Mouse (Mus musculus) MEL (cell line): ENCODE results near the gene Fgd2. TPM values are rescaled to one million over a fixed set of nuclear protein-coding genes. Genes with fewer than 3 reads are reported as not detected.

Experiments
- DNase-seq: peaks from one replicate; pipeline ENCODE4 v3.0.0; 2011; ENCODE audit warnings: low read depth, low spot score
- H3K27ac ChIP-seq: 2 replicates; pipeline ENCODE4 v1.5.1; 2012; ENCODE audit warnings: low read depth, mild to moderate bottlenecking, control low read depth, low read length, moderate library complexity; ENCODE audit not compliant: control insufficient read depth
- H3K27me3 ChIP-seq, 2 experiments: fragments of 150-350 bp in 1 of 2; sonication (generic) in 1 of 2; 2 replicates each; pipeline ENCODE4 v1.6.1; 2012; ENCODE audit warnings: low read length in 2 of 2, mild to moderate bottlenecking in 2 of 2, improper control_type of control experiment in 1 of 2, moderate library complexity in 1 of 2; ENCODE audit not compliant: insufficient read depth in 2 of 2, control insufficient read depth in 1 of 2
- H3K36me3 ChIP-seq, 2 experiments: 2 replicates each; pipeline ENCODE4 v1.6.1; 2012 to 2014; ENCODE audit warnings: low read length in 2 of 2, improper control_type of control experiment in 1 of 2, inconsistent platforms in 1 of 2, mild to moderate bottlenecking in 1 of 2; ENCODE audit not compliant: insufficient read depth in 2 of 2, control insufficient read depth in 1 of 2
- H3K4me1 ChIP-seq, 2 experiments: fragments of 150-350 bp in 1 of 2; sonication (generic) in 1 of 2; 2 replicates each; pipeline ENCODE4 v1.6.1; 2012; ENCODE audit warnings: low read length in 2 of 2, improper control_type of control experiment in 1 of 2, mild to moderate bottlenecking in 1 of 2; ENCODE audit not compliant: insufficient read depth in 2 of 2, control insufficient read depth in 1 of 2
- H3K4me3 ChIP-seq, 2 experiments: fragments of 150-350 bp in 1 of 2; sonication (generic) in 1 of 2; 2 replicates each; pipeline ENCODE4 v1.5.1; 2012; ENCODE audit warnings: low read depth in 2 of 2, low read length in 2 of 2, mild to moderate bottlenecking in 2 of 2, moderate library complexity in 2 of 2, control low read depth in 1 of 2, improper control_type of control experiment in 1 of 2; ENCODE audit not compliant: control insufficient read depth in 1 of 2, insufficient read depth in 1 of 2
- H3K79me2 ChIP-seq: 2 replicates; pipeline ENCODE4 v1.6.1; 2012; ENCODE audit warnings: mild to moderate bottlenecking, low read length, moderate library complexity; ENCODE audit not compliant: control insufficient read depth, poor library complexity, insufficient read depth
- H3K9ac ChIP-seq: 2 replicates; pipeline ENCODE4 v1.6.1; 2012; ENCODE audit warnings: low read depth, mild to moderate bottlenecking, control low read depth, low read length, moderate library complexity; ENCODE audit not compliant: control insufficient read depth, poor library complexity, severe bottlenecking
- H3K9me3 ChIP-seq: fragments of 150-350 bp; sonication (generic); replicated peaks from 2 replicates; pipeline ENCODE4 v1.6.1; 2012; ENCODE audit warnings: mild to moderate bottlenecking, low read length, improper control_type of control experiment, moderate library complexity; ENCODE audit not compliant: insufficient read depth
- BHLHE40 ChIP-seq: IDR thresholded peaks from 2 replicates; pipeline ENCODE4 v1.6.1; 2012; ENCODE audit warnings: low read depth, mild to moderate bottlenecking, inconsistent platforms, low read length, improper control_type of control experiment, borderline replicate concordance
- CHD1 ChIP-seq: IDR thresholded peaks from 2 replicates; pipeline ENCODE4 v1.6.1; 2012; ENCODE audit warnings: low read depth, mild to moderate bottlenecking, inconsistent platforms, low read length, improper control_type of control experiment
- CTCF ChIP-seq, 3 experiments: IDR thresholded peaks in 2 of 3; conservative IDR thresholded peaks in 1 of 3; 2 replicates each; pipeline ENCODE4 v1.5.1; 2011 to 2012; ENCODE audit warnings: low read length in 3 of 3, low read depth in 2 of 3, mild to moderate bottlenecking in 2 of 3, improper control_type of control experiment in 1 of 3, inconsistent platforms in 1 of 3, mixed read lengths in 1 of 3, moderate library complexity in 1 of 3; ENCODE audit not compliant: control insufficient read depth in 1 of 3, insufficient read depth in 1 of 3, poor library complexity in 1 of 3, severe bottlenecking in 1 of 3
- E2F4 ChIP-seq: IDR thresholded peaks from 2 replicates; pipeline ENCODE4 v1.6.1; 2011; ENCODE audit warnings: low read depth, low read length, improper control_type of control experiment, borderline replicate concordance
- ELF1 ChIP-seq: IDR thresholded peaks from 2 replicates; pipeline ENCODE4 v1.6.1; 2014; ENCODE audit warnings: low read depth, mild to moderate bottlenecking, inconsistent platforms, low read length, improper control_type of control experiment, moderate library complexity
- EP300 ChIP-seq, 2 experiments: IDR thresholded peaks; 2 replicates each; pipeline ENCODE4 v1.6.1; 2011; ENCODE audit warnings: improper control_type of control experiment in 2 of 2, low read length in 2 of 2, low read depth in 1 of 2, mild to moderate bottlenecking in 1 of 2
- ETS1 ChIP-seq: IDR thresholded peaks from 2 replicates; pipeline ENCODE4 v1.6.1; 2012; ENCODE audit warnings: low read depth, mild to moderate bottlenecking, inconsistent platforms, low read length, improper control_type of control experiment, moderate library complexity
- GABPA ChIP-seq: IDR thresholded peaks from 2 replicates; pipeline ENCODE4 v1.6.1; 2012; ENCODE audit warnings: low read depth, mild to moderate bottlenecking, inconsistent platforms, low read length, improper control_type of control experiment, moderate library complexity
- GATA1 ChIP-seq: IDR thresholded peaks from 2 replicates; pipeline ENCODE4 v1.6.1; 2011; ENCODE audit warnings: low read depth, low read length, improper control_type of control experiment
- MAX ChIP-seq: IDR thresholded peaks from 2 replicates; pipeline ENCODE4 v1.6.1; 2011; ENCODE audit warnings: low read length, improper control_type of control experiment
- MXI1 ChIP-seq: IDR thresholded peaks from 2 replicates; pipeline ENCODE4 v1.6.1; 2011; ENCODE audit warnings: mild to moderate bottlenecking, low read depth, low read length, improper control_type of control experiment
- MYB ChIP-seq: IDR thresholded peaks from 2 replicates; pipeline ENCODE4 v1.6.1; 2011; ENCODE audit warnings: mild to moderate bottlenecking, low read depth, low read length, improper control_type of control experiment
- NRF1 ChIP-seq: IDR thresholded peaks from 2 replicates; pipeline ENCODE4 v1.6.1; 2014; ENCODE audit warnings: low read depth, mild to moderate bottlenecking, inconsistent platforms, low read length, improper control_type of control experiment, moderate library complexity; ENCODE audit not compliant: poor library complexity, insufficient read depth, severe bottlenecking
- POLR2A ChIP-seq, 2 experiments: IDR thresholded peaks; 2 replicates each; pipeline ENCODE4 v1.6.1; 2011 to 2012; ENCODE audit warnings: low read length in 2 of 2, mild to moderate bottlenecking in 2 of 2, control low read depth in 1 of 2, improper control_type of control experiment in 1 of 2, low read depth in 1 of 2, moderate library complexity in 1 of 2; ENCODE audit not compliant: control insufficient read depth in 1 of 2, insufficient read depth in 1 of 2, poor library complexity in 1 of 2
- POLR2AphosphoS2 ChIP-seq: IDR thresholded peaks from 2 replicates; pipeline ENCODE4 v1.6.1; 2011; ENCODE audit warnings: low read length, improper control_type of control experiment
- POLR2AphosphoS5 ChIP-seq: IDR thresholded peaks from 2 replicates; pipeline ENCODE4 v1.6.1; 2012; ENCODE audit warnings: low read depth, borderline replicate concordance, mild to moderate bottlenecking, inconsistent platforms, low read length, moderate library complexity, mixed read lengths
- RCOR1 ChIP-seq: IDR thresholded peaks from 2 replicates; pipeline ENCODE4 v1.6.1; 2012; ENCODE audit warnings: low read depth, mild to moderate bottlenecking, inconsistent platforms, low read length, improper control_type of control experiment
- SMC3 ChIP-seq: IDR thresholded peaks from 2 replicates; pipeline ENCODE4 v1.6.1; 2011; ENCODE audit warnings: low read depth, low read length, improper control_type of control experiment
- TBP ChIP-seq: IDR thresholded peaks from 2 replicates; pipeline ENCODE4 v1.8.0; 2011; ENCODE audit warnings: low read depth, low read length, improper control_type of control experiment
- ZKSCAN1 ChIP-seq: IDR thresholded peaks from 2 replicates; pipeline ENCODE4 v1.6.1; 2012; ENCODE audit warnings: low read depth, mild to moderate bottlenecking, inconsistent platforms, low read length, improper control_type of control experiment, moderate library complexity
- ZMIZ1 ChIP-seq: IDR thresholded peaks from 2 replicates; pipeline ENCODE4 v1.6.1; 2012; ENCODE audit warnings: low read depth, mild to moderate bottlenecking, inconsistent platforms, low read length, improper control_type of control experiment, moderate library complexity
- ZNF384 ChIP-seq: IDR thresholded peaks from 2 replicates; pipeline ENCODE4 v1.6.1; 2012; ENCODE audit warnings: low read depth, mild to moderate bottlenecking, inconsistent platforms, low read length, improper control_type of control experiment
- polyA plus RNA-seq, 2 experiments: library from polyadenylated mRNA; stranded (reverse) in 1 of 2; unstranded in 1 of 2; fragments of >175 nt in 1 of 2; fragments of >200 nt in 1 of 2; gene quantifications; 2 replicates each; pipeline versions ENCODE4 v1.2.1 to v1.2.4; 2012; ENCODE audit warnings: low replicate concordance in 2 of 2, low read depth in 1 of 2; ENCODE audit not compliant: insufficient read length in 2 of 2, insufficient read depth in 1 of 2, missing spikeins in 1 of 2
- total RNA-seq: library from RNA; depleted of rRNA; stranded (reverse); fragments of 300-350 nt; gene quantifications from 2 replicates; pipeline ENCODE4 v1.2.3, GENCODE M21; 2012; rRNA removed

Fgd2 gene
- 0.07 and 0.23 TPM in 2 replicates for total RNA-seq
- polyA plus RNA-seq = under 1 TPM in 1 of 2 experiments, not detected in 1; 0.39 TPM

GRCm38 (mm10) chr17:29360761-29361221 lies at the start of gene Fgd2:
Fgd2 (plus strand) TSS chr17:29360914.
- Histone ChIP-seq H3K27ac (no peak within 1 kb of the TSS), H3K27me3 (0 out of 4 replicates have a peak, but pooled peaks cover 0 to 2% of the 10 kb centered on the region in 2 experiments), H3K9me3 (no peaks in the 10 kb centered on the region), H3K79me2 (no peaks in the 10 kb centered on the region), H3K36me3 (peaks cover 0 to 9% of the 10 kb centered on the region in 2 experiments; a peak in 2 of 4 replicates), H3K9ac (no peak within 1 kb of the TSS), H3K4me1 (peaks cover 0 to 10% of the 10 kb centered on the region in 2 experiments; a peak in 2 of 4 replicates), H3K4me3 (no peak within 1 kb of the TSS)
- TF ChIP-seq ZMIZ1 = no peak
- TF ChIP-seq RCOR1 = no peak
- no peak for TF ChIP-seq MXI1
- TF ChIP-seq ELF1 = 0 out of 2 replicates have a peak, but pooled peaks have one; percentile 8
- TF ChIP-seq CTCF (IDR thresholded peaks at IDR 0.05 in 2 of 3, conservative IDR thresholded peaks at IDR 0.05 in 1 of 3; ENCODE audit: control insufficient read depth in 1 of 3, insufficient read depth in 1 of 3, low read depth in 2 of 3, low read length in 3 of 3, poor library complexity in 1 of 3, severe bottlenecking in 1 of 3) = 0 out of 6 replicates have a peak, but pooled peaks of 1 of the 3 experiments have one; percentile 6
- TF ChIP-seq NRF1 = no peak
- TF ChIP-seq POLR2A (IDR thresholded peaks at IDR 0.05; ENCODE audit: control insufficient read depth in 1 of 2, insufficient read depth in 1 of 2, low read depth in 1 of 2, low read length in 2 of 2, poor library complexity in 1 of 2) = no peak
- TF ChIP-seq EP300 (IDR thresholded peaks at IDR 0.05; ENCODE audit: low read depth in 1 of 2, low read length in 2 of 2) = no peak
- peak; percentile 83 for DNase-seq

DNA sequence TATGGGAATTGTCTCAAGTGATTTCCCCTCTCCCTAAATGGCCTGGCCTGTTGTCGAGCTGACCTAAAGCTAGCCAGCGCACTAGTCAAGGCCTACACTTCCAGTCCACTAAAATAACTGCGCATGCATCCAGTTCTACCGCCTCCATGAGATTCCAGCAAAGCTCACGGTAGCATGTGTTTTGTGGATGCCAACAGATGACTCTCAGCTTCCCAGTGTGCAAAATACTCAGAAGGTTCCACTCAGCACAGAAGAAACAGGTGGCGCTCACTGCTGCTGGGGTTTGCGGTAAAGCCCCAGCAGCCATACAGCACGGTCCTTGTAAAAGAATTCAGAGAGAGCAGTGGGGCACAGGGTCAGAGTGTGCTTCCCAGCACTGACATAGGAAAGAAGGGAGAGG lies 49.1 kb upstream of the Fgd2 start:
- H3K27me3 ChIP-seq = no peaks in the 10 kb centered on the region
- H3K36me3 ChIP-seq = no peaks in the 10 kb centered on the region
- TF ChIP-seq SMC3 (no peak), CTCF (IDR thresholded peaks at IDR 0.05 in 2 of 3, conservative IDR thresholded peaks at IDR 0.05 in 1 of 3; ENCODE audit: control insufficient read depth in 1 of 3, insufficient read depth in 1 of 3, low read depth in 2 of 3, low read length in 3 of 3, poor library complexity in 1 of 3, severe bottlenecking in 1 of 3) (no peak), CHD1 (no peak), ETS1 (no peak), TBP (no peak), E2F4 (no peak)
- DNase-seq = no peak
- H3K27ac ChIP-seq = no peak overlapping the region
- H3K4me1 ChIP-seq = no peaks in the 10 kb centered on the region
- H3K9me3 ChIP-seq = no peaks in the 10 kb centered on the region
- no peak overlapping the region for H3K9ac ChIP-seq
- no peaks in the 10 kb centered on the region for H3K79me2 ChIP-seq
- H3K4me3 ChIP-seq = no peak overlapping the region

- no peak for DNase-seq
- Histone ChIP-seq H3K27me3 (no peaks in the 10 kb centered on the region), H3K36me3 (no peaks in the 10 kb centered on the region), H3K9me3 (no peaks in the 10 kb centered on the region), H3K27ac (no peak overlapping the region), H3K4me1 (no peaks in the 10 kb centered on the region), H3K9ac (no peak overlapping the region), H3K79me2 (no peaks in the 10 kb centered on the region), H3K4me3 (no peak overlapping the region)
- TF ChIP-seq ETS1 = no peak
- TF ChIP-seq MAX = no peak
- no peak for TF ChIP-seq ZKSCAN1
- TF ChIP-seq ZNF384 = no peak
- no peak for TF ChIP-seq GATA1
- TF ChIP-seq MYB = no peak
- no peak for TF ChIP-seq BHLHE40
- no peak for TF ChIP-seq MXI1
- TF ChIP-seq GABPA = no peak
- no peak for TF ChIP-seq POLR2AphosphoS5
- TF ChIP-seq POLR2AphosphoS2 = no peak
- no peak for TF ChIP-seq TBP
Observed at GRCm38 (mm10) chr17:29312082-29312481, 48.6 kb upstream of the Fgd2 start.
